Mouse (Mus musculus) c-Kit-positive CD71-positive TER-119-negative erythroid progenitor cells, embryonic 14.5 days (primary cell): Measurements from ENCODE around the gene Zfp553.

Experiments
- DNase-seq: peaks from one replicate; pipeline ENCODE4 v3.0.0-alpha.2; 2013; ENCODE audit warnings: low read depth

The Zfp553 gene

DNA sequence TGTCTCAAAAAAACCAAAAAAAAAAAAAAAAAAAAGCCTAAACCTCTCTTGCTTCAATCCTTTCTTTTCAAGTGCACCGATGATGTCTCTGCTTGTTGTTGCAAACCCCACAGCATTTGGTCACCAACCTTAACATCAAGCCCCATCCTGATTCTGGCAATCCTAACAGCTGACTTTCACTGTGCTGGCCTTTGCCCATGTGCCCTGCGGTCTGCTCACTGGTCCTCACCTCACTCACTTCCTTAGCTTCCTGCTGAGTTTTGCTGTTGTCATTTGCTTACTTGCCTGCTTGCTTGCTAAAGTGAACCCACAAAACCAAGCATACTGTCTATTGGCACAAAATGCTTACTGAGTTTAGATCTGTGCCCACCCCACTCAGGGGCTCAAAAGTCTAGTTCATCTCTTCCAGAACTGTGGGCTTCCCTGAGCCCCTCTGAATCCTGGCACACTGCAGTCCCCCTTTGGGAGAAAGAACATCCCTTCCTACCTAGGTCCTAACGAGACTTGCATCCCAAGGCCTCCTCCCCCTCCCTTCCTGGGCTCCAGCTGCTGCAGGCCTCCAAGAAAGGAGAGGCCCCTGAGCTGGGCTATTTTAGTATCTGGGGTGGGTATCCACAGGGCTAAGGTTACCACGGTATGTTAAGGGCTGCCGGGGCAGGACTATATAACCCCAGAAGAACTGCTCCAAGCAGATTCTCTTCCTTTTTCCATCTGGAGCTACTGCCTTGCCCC is 21.7 kb upstream of the Zfp553 start:
- no peak for DNase-seq

DNA sequence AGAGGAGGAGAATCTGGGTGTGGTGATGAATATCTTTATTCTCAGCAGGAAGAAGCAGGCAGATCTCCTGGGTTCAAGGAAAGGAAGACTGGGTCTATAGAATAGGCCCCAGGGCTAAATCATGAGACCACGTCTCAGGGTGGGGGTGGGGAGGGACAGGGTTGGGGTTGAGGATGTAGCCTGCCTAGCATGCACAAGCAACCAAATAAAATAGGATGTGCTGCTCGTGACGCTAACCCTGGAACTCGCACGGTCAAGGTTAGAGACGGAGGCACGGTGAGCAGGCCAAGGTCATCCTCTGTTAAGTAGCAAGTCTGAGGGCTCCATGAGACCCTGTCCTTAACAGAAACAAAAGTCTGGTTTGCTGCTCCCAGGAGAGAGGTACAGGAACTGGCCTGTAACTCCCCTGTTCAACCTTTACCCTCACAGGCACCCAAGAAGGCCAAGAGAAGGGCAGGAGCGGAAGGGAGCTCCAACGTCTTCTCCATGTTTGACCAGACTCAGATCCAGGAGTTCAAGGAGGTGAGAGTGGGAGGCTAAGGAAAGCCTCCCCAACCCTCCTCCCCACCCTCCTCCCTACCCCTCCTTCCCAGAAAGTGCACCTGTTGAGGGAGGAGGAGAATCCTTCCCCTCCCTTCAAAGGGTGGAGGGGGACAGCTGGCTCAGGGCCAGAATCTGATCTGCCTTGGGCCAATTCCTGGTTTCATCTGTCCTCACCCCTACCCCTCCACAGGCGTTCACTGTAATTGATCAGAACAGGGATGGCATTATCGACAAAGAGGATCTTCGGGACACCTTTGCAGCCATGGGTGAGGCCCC is 20.2 kb upstream of the Zfp553 start:
- DNase-seq = no peak

DNA sequence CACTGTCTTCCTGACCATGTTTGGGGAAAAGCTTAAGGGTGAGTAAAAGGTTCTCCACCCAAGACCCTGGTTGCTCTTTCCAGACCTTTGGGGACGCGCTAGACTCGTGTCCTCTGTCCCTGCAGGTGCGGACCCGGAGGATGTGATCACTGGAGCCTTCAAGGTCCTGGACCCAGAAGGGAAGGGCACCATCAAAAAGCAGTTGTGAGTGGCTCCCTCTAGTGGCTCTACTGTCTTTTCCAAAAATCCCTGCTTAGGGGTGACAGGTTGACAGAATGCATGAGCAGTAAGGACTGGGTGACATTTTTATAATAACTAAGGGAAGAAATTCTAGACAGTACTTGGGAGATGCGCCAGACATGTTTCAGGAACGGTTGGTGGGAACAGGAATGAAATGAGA is 19.4 kb upstream of the Zfp553 start:
- DNase-seq = no peak

DNA sequence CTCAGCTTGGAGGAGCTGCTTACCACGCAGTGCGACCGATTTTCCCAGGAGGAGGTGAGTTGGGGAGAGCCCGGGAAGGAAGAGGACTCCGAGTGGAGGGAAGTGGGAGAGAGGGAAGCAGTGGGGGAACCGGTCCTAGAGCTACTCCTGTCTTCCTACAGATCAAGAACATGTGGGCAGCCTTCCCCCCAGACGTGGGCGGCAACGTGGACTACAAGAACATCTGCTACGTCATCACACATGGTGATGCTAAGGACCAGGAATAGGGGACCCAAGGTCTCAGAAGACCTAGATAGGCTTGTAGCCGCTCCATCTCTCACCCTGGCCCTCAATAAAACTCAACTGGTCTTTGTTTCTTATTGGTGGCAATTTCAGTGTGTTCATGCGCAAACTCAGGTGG is 18.9 kb upstream of the Zfp553 start:
- DNase-seq = no peak

DNA sequence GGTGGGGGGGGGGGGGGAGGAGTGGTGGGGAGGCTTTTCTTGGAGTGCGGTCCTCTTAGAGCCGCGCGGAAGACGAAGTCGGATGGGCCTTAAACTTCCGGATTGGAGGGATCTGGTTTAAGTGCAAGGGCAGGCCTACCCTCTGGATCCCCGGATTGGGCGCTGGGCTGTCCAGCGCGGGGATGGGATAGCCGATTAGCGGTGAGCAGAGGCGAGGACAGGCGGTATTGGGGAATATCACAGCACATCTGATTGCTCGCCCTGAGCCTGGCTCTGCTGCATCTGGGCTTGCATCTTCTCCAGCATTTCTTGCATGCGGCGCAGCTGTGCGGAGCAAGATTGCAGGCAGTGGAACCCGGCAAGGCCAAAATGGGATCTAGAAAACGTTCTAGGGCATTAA is 18.3 kb upstream of the Zfp553 start:
- DNase-seq = no peak

DNA sequence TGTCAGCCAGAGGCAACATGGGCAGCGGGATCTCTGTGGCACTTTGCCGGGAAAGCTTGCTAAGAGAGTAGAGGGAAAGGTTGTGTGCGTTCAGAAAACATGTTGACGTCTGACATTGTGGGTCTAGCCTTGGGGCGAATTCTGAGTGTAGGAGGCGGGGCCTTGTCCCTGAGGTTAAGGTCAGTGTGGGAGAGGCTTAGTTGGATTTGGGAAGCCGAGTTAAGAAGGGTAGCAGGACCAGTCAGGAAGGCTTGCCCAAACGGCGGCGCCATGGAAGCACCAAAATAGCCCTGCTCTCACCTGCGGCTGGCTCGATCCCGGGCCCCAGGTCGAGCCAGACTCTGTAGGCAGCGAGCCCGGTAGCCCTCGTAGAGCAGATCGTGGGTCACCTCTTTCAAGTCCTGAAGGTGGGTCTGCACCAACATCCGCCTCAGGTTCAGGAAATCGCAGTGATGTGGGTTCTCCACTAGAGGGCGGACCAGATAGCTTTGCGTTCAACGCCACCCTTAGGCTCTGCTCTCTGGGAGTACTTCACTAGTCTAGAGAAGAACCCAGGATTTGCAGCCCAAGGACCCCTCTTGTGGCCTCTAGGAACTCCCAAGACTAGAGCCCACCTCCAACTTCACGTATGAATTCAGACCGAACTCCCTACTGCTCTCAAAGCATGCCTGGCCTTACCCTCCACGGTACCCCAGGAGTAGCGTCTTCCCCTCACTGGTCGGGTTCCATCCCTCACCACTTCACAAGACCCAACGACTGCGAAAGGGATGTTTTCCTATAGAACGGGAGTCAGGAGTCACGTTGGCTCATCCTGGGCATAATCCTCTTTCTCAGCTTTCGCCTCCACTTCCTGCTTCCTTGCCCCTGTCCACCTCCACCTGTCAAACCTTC is 17.6 kb upstream of the Zfp553 start:
- no peak for DNase-seq

DNA sequence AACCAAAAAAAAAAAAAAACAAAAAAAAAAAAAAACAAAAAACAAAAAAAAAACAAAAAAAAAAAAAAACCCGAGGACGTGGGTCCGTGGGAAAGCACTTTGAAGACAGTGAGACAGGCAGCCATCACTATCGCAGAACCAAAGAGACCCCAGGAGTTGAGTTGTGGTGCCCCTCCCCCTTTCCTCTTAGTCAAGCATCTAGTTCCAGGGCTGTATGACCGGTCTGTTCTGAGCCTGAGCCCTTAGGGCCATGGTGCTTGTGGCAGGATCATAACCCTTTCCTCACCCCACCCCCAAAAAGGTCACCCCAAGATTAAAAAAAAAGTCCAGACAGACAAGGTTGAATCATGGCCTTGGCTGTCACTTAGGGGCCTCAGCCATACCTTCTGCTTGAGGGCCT is 16.6 kb upstream of the Zfp553 start:
- DNase-seq = no peak

DNA sequence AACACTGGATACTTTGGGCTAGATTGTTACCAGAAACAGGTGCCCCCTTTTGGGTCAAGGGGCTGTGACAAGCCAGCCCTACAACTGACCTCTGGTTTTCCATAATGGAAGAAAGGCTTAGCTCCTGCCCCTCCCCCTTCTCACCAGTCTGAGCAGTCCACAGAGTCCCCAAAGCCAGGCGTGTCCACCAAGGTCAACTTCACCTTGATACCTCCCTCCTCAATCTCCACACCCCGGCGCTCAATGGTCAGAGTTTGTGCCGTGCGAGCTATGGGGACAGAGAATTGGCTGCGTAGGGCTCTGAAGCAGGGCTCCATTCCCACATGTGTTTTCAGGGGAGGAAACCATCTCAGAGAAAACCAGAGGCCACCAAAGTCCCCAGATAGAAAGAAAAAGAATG is 15.4 kb upstream of the Zfp553 start:
- no peak for DNase-seq

DNA sequence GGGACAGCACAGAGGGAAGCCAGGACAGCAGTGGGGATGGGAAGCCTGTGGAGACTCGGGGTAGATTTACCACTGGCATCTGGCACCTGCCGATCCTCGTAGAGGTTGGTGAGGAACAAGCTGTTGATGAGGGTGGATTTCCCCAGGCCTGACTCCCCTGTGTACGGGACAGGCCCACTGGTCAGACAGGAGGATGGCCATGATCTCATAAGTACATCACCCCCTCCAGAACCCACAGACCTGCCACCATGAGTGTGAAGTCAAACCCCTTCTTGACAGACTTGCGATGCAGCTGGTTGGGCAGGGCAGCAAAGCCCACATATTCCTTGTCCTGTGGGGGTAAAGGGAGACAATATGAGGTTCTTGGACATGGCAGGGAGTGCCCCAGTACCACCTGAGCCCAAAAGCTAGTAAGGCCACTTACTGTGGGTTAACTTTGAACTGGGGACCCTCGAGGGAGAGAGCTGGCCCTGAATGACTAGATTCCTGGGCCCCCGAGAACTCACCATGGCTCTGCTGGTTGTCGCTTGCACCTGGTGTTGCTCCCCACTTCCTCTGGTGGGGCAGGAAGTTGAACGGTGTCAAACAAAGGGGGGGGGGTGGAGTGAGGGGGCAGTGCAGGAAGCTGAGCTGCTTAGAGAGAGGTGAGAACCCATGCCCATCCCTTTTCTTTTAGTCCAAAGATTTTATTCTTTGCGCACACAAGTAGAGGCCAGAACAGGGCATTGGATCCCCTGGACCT is 14.8 kb upstream of the Zfp553 start:
- DNase-seq = no peak

DNA sequence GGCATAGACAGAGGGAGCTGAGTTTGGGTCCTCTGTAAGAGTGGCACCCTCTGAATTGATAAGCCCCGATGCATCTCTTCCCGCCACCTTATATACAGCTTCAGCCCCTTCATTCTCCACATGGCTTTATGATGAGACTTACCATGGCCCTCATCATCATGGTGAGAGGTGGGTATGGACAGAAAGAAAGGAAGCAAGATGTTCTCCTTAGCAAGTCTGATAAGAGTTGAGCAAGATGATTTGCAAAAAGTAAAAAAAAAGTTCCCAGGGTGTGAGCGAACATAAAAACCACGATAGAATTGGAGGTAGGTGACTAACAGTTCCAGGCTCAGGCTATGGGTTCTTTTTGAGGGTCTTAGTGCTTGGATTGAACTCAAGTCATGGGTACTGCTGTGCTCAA is 14.2 kb upstream of the Zfp553 start:
- DNase-seq = no peak

DNA sequence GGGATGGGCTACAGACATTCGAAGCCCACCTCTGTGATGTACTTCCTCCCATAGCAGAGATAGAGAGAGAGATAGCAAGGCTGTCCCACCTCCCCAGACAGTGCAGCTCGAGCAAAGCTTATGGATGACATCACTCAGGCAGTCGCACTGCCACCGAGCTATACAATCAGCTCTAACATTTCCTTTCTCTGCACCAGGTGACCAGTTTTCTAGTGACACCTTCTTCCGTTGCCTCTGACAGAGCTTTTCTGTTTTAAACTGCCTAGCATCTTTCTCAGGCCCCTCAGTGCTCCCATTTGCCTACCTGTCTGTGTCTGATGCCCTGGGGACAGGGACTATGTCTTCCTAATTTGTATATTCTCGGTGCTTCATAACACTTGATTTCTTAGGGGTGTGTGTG is 12.4 kb upstream of the Zfp553 start:
- no peak for DNase-seq

DNA sequence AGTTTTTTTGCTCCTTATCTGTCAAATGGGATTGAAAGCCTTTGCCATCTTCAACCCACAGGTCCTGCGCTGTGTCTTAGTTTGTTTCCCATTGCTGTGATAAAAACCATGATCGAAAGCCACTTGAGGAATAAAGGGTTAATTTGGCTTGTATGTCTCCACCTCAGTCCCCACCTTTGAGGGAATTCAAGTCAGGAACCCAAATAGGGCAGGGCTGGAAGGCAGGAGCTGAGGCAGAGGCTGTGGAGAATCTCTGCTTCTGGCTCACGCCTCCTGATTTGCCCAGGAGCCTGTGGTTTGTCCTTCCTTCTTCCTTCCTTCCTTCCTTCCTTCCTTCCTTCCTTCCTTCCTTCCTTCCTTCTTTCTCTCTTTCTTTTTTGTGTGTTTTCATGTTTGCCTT is 9.8 kb upstream of the Zfp553 start:
- no peak for DNase-seq

DNA sequence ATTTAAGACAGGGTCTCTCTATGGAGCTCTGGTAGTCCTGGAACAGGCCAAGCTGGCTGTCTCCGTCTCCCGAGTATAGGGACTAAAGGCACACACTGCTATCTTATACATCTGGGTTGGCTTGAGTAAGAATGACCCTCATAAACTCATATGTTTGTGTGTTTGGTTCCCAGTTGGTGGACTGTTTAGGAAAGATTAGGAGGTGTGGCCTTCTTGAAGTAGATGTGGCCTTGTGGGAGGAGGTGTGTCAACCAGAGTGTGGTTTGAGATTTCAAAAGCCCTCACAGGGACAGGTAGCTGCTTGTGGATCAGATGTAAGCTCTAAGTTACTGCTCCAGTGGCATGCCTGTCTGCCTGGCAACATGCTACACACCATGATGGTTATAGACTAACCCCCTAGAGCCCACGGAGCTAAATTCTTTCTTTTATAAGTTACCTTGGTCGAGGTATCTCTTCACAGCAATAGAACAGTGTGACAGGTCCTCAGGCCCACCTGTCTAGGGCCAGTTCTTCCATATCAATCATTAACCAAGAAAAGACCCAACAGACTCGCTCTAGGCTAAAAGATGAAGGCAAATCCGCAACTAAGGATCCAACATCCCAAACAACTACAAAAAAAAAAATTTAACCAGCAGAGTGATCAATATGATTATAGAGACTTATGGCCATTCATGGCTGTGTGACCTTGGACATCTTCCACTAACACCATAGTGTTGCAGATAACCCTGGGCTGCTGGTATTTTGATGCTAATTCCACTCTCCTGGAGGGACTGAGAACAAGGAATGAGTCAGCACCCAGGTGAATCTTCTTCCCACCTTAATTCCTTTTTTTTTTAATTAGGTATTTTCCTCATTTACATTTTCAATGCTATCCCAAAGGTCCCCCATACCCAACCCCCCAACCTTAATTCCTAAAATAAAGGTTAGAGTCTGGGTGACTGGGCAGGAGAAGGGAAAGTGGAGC is 9.1 kb upstream of the Zfp553 start:
- DNase-seq = no peak

DNA sequence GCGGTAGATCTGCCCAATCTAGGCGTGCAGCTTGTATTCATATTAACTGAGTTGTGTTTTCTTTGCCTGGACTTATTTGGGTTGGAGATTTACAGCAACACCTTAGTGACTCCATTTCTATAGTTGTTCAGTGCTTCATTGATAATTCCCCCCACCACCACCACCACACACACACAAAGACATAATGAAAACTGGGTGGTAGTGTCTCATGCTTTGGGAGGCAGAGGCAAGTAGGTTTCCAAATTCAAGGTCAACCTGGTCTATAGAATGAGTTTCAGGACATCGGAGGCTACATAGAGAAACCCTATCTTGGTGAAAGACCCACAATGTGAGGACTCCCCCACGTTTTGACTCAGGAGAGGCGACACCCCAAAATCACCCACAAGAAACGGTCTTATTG is 8.2 kb upstream of the Zfp553 start:
- no peak for DNase-seq

DNA sequence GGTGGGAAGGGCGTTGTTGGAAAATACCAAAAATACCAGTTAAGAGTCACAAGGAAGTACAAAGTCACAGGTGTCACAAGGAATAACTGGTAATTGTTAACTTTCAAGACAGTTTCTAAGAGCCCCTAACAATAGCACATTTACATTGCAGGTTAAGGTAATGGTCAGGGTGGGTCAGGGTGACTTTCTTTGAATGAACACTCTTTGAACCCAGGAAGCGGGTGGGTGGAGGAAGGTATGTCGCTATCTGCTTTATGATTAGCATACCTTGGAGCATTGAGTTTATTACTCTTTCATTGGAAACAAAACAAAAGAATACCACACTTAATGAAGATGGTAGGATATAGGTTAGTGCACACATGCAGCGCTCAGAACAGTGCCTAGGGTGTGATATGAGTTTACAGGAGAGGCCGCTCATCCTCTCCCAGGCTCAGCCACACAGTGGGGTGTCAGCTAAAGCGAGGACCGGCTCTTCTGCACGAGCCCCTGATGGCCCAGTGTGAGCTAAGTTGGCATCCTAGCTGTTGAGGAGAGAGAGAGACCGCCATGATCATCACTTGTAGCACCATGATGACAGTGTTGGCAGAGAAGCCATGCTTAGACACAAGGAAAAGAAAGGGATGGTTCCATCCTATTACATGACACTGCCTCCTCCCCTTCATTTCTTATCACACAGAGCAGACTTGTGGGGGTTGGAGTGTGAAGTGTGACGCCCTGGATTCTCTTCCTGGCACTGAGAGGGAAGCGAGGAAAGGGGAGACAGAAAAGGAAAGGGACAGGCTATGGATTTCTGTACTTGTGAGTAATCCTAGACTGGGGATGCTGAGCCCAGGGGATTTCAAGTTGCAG is 7.5 kb upstream of the Zfp553 start:
- DNase-seq = no peak

DNA sequence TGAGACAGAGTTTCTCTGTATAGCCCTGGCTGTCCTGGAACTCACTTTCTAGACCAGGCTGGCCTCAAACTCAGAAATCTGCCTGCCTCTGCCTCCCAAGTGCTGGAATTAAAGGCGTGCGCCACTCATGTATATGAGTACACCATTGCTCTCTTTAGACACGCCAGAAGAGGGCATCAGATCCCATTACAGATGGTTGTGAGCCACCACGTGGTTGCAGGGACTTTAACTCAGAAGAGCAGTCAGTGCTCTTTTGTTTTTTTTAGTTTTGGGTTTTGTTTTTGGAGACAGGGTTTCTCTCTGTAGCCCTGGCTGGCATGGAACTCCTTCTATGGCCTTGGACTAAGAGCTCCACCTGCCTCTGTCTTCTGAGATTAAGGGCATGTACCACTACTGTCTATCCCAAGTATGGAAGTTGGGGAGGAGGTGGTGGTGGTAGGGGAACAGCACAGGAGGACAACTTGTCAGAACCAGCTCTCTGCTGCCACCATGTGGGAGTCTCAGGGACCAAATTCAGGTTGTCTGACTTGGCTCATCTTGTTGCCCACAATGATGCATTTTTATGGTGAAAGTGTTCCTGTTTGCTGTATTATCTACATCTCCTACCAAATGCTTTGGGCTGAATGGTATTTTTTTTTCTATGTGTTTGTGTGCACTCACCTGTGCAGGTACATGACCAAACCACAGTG is 4.1 kb upstream of the Zfp553 start:
- peak; percentile 91 for DNase-seq

DNA sequence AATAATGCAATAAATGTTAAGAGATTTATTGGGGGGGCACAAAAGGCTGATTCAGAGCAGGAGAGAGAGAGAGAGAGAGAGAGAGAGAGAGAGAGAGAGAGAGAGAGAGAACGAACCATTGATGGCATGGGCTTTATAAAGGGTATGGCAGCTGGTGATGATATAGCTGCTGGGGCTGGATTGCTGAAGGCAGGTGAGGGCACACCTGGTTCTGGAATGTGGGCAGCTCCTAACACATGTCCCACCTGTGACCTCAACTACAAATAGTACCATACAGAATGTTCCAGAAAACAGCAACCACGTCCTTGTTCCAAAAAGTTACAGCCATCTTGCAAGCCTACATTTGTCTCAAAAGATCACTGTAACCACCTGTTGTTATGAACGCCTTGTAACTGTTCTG is 1.5 kb upstream of the Zfp553 start:
- DNase-seq = no peak

DNA sequence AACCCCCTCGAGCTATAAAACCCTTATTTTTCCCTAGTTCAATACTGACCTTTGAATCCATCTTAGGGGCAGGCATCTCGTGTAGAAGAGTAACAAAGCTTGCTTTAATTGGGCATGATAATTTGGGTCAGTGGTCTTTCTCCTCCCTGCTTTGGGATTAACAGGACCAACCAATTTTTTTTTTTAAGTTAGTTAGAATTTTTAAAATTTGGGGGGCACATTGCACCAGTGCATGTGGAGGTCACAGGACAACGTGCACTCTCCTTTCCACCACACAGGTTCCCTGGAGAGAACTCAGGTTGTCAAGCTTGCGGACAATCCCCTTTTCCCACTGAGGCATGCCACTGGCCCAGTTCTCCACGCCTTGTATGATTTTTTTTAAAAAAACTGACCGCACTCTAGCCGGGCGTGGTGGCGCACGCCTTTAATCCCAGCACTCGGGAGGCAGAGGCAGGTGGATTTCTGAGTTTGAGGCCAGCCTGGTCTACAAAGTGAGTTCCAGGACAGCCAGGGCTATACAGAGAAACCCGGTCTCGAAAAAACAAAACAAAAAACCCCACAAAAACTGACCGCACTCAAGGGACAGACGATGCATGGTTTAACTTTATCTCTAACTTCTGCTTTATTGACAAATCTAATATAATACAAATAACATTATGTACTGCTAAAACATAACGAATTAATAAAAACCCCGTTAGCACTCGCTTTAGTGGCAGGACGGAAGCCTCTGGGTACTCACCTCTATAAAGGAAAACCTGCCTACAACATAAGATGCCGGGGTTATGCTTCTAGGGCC is 837 bp upstream of the Zfp553 start:
- DNase-seq = no peak
